Mouse (Mus musculus): Measurements from ENCODE around the gene Clmn.

DNA sequence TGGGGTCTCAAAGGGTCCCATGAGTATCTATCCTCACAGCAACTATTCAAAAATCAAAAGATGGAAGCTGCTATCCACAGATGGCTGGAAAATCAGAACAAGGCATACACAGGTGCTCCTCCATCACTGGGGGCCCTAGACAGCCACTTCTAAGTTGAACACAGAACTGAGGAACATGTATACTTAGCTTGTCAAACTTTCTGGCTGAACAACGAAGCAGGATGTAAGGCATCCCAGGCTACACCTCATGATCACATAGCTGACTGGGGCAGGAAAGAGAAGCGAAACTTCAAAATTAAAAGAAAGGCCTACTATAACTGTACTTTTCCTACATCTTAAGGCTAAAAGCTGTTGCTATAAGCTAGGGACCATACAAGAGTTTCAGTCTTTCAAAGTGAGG lies 115.9 kb downstream of the Clmn start:
- TF ChIP-seq POLR2A (IDR thresholded peaks at IDR 0.05; ENCODE audit: control insufficient read depth in 1 of 2, insufficient read depth in 1 of 2, low read depth in 1 of 2, low read length in 2 of 2, poor library complexity in 1 of 2) (no peak), CTCF (IDR thresholded peaks at IDR 0.05 in 2 of 3, conservative IDR thresholded peaks at IDR 0.05 in 1 of 3; ENCODE audit: control insufficient read depth in 1 of 3, insufficient read depth in 1 of 3, low read depth in 2 of 3, low read length in 3 of 3, poor library complexity in 1 of 3, severe bottlenecking in 1 of 3) (no peak), CHD2 (IDR thresholded peaks at IDR 0.05; ENCODE audit: low read length) (no peak), TCF12 (IDR thresholded peaks at IDR 0.05; ENCODE audit: low read depth, low read length) (no peak), ETS1 (IDR thresholded peaks at IDR 0.05; ENCODE audit: low read depth, low read length) (no peak), GATA1 (IDR thresholded peaks at IDR 0.05; ENCODE audit: low read depth, low read length) (no peak), MAFK (IDR thresholded peaks at IDR 0.05; ENCODE audit: borderline replicate concordance, low read depth, low read length) (no peak), MAZ (IDR thresholded peaks at IDR 0.05; ENCODE audit: low read depth, low read length) (no peak), MYC (IDR thresholded peaks at IDR 0.05; ENCODE audit: low read depth, low read length) (no peak)
